Mouse (Mus musculus) G1E-ER4 (cell line): ENCODE results near the gene Iffo1. TPM values are rescaled to one million over a fixed set of nuclear protein-coding genes. Genes with fewer than 3 reads are reported as not detected.

Experiments used
- GATA1 ChIP-seq: IDR thresholded peaks from one replicate; pipeline ENCODE4 v1.8.0; 2012; ENCODE audit warnings: low read length, inconsistent platforms
- polyA plus RNA-seq: library from polyadenylated mRNA; stranded (reverse); fragments of >175 nt; gene quantifications from 2 replicates; pipeline ENCODE4 v1.2.3, GENCODE M21; 2012

The Iffo1 gene
- polyA plus RNA-seq, 1 experiment, result 29.7 TPM

GRCm38 (mm10) chr6:125152212-125153017 lies 7.4 kb downstream of the Iffo1 start:
- no peak for TF ChIP-seq GATA1

- TF ChIP-seq GATA1, result no peak
Measured at GRCm38 (mm10) chr6:125153018-125153389, 8.0 kb downstream of the Iffo1 start.

- TF ChIP-seq GATA1, result no peak
Measured at GRCm38 (mm10) chr6:125153682-125154081, 8.6 kb downstream of the Iffo1 start.

GRCm38 (mm10) chr6:125154550-125154949 lies 9.5 kb downstream of the Iffo1 start:
- TF ChIP-seq GATA1, result no peak

- no peak for TF ChIP-seq GATA1
Measured at GRCm38 (mm10) chr6:125155262-125155661, 10.2 kb downstream of the Iffo1 start.

GRCm38 (mm10) chr6:125156491-125156890 lies 11.4 kb downstream of the Iffo1 start:
- TF ChIP-seq GATA1, result no peak

- TF ChIP-seq GATA1, result no peak
Measured at GRCm38 (mm10) chr6:125156903-125157614, 12.0 kb downstream of the Iffo1 start.

GRCm38 (mm10) chr6:125158944-125159492 lies 14.0 kb downstream of the Iffo1 start:
- TF ChIP-seq GATA1, result no peak

- TF ChIP-seq GATA1, result no peak
Measured at GRCm38 (mm10) chr6:125159773-125160557, 14.9 kb downstream of the Iffo1 start.

GRCm38 (mm10) chr6:125160558-125160853 lies 15.5 kb downstream of the Iffo1 start:
- TF ChIP-seq GATA1, result no peak

GRCm38 (mm10) chr6:125160854-125161760 lies 16.1 kb downstream of the Iffo1 start:
- TF ChIP-seq GATA1, result no peak

GRCm38 (mm10) chr6:125163801-125164657 lies 19.0 kb downstream of the Iffo1 start:
- no peak for TF ChIP-seq GATA1

GRCm38 (mm10) chr6:125164672-125165327 lies 19.8 kb downstream of the Iffo1 start:
- no peak for TF ChIP-seq GATA1

GRCm38 (mm10) chr6:125165328-125165891 lies 20.4 kb downstream of the Iffo1 start:
- TF ChIP-seq GATA1, result no peak
